Mouse (Mus musculus): Measurements from ENCODE around the gene Pcyt1a. TPM values are rescaled to one million over a fixed set of nuclear protein-coding genes. Genes with fewer than 3 reads are reported as not detected.
A peak's percentile ranks its signal among the peaks of the same experiment; 100 is the strongest.

The Pcyt1a gene
- 75.6 and 77.2 TPM in 2 replicates for total RNA-seq (2021)
- long read RNA-seq, experiment 1, full-length matches to known transcripts = 6 of 19 reads
- long read RNA-seq, experiment 1, partial matches to known transcripts = 4 of 19 reads
- long read RNA-seq, experiment 1, other reads (novel, unspliced or antisense) = 9 of 19 reads
- long read RNA-seq, experiment 2, full-length matches to known transcripts = 5 of 13 reads
- long read RNA-seq, experiment 2, partial matches to known transcripts = 8 of 13 reads
- long read RNA-seq, experiment 2, other reads (novel, unspliced or antisense) = 0 of 13 reads

GRCm38 (mm10) chr16:32430474-32431046 lies at the start of gene Pcyt1a:
Gene Pcyt1a (plus strand): TSS chr16:32430921.
- peak; percentile 94 for DNase-seq

- no peak for DNase-seq
Measured at GRCm38 (mm10) chr16:32382901-32383300, 47.8 kb upstream of the Pcyt1a start.

GRCm38 (mm10) chr16:32384885-32385284 lies 45.8 kb upstream of the Pcyt1a start:
- no peak for DNase-seq

- DNase-seq = no peak
Measured at GRCm38 (mm10) chr16:32386826-32387225, 43.9 kb upstream of the Pcyt1a start.

GRCm38 (mm10) chr16:32389049-32389448 lies 41.7 kb upstream of the Pcyt1a start:
- no peak for DNase-seq

GRCm38 (mm10) chr16:32389841-32390240 lies 40.9 kb upstream of the Pcyt1a start:
- no peak for DNase-seq

GRCm38 (mm10) chr16:32390882-32391281 lies 39.8 kb upstream of the Pcyt1a start:
- no peak for DNase-seq

- no peak for DNase-seq
Measured at GRCm38 (mm10) chr16:32395679-32396540, 34.8 kb upstream of the Pcyt1a start.

- no peak for DNase-seq
Measured at GRCm38 (mm10) chr16:32396541-32396835, 34.2 kb upstream of the Pcyt1a start.

GRCm38 (mm10) chr16:32398206-32398605 lies 32.5 kb upstream of the Pcyt1a start:
- no peak for DNase-seq

- peak; percentile 23 for DNase-seq
Measured at GRCm38 (mm10) chr16:32400267-32400666, 30.5 kb upstream of the Pcyt1a start, which contains the start of gene Tm4sf19. Gene Tm4sf19 (plus strand): TSS chr16:32400506.

- DNase-seq = no peak
Measured at GRCm38 (mm10) chr16:32401335-32401965, 29.3 kb upstream of the Pcyt1a start.

- no peak for DNase-seq
Measured at GRCm38 (mm10) chr16:32402818-32403217, 27.9 kb upstream of the Pcyt1a start.

- DNase-seq = no peak
Measured at GRCm38 (mm10) chr16:32405716-32406115, 25.0 kb upstream of the Pcyt1a start.

GRCm38 (mm10) chr16:32406671-32407070 lies 24.1 kb upstream of the Pcyt1a start:
- no peak for DNase-seq

- no peak for DNase-seq
Measured at GRCm38 (mm10) chr16:32407730-32408129, 23.0 kb upstream of the Pcyt1a start.

GRCm38 (mm10) chr16:32417457-32417856 lies 13.3 kb upstream of the Pcyt1a start:
- no peak for DNase-seq

GRCm38 (mm10) chr16:32419517-32420483 lies 10.9 kb upstream of the Pcyt1a start, which contains the start of gene Tctex1d2:
Gene Tctex1d2 (plus strand): TSS chr16:32419702.
- peak; percentile 98 for DNase-seq

- no peak for DNase-seq
Measured at GRCm38 (mm10) chr16:32427506-32427905, 3.2 kb upstream of the Pcyt1a start.

- no peak for DNase-seq
Measured at GRCm38 (mm10) chr16:32431047-32431591, 398 bp downstream of the Pcyt1a start.

- DNase-seq = no peak
Measured at GRCm38 (mm10) chr16:32431926-32432325, 1.2 kb downstream of the Pcyt1a start.

Data from adrenal gland, postnatal 14 days (tissue).